Mouse (Mus musculus): ENCODE data around the gene Epn2.

Epn2 gene

GRCm38 (mm10) chr11:61537362-61537761, 42.1 kb downstream of the Epn2 start:
- DNase-seq (ENCODE audit: low spot score) = no peak

- DNase-seq (ENCODE audit: low spot score) = peak; percentile 19
These were observed 42.5 kb downstream of the Epn2 start for GRCm38 (mm10) chr11:61536952-61537351.

- peak; percentile 64 for DNase-seq (ENCODE audit: low spot score)
These were observed 44.0 kb downstream of the Epn2 start for GRCm38 (mm10) chr11:61535530-61535929.

DNA sequence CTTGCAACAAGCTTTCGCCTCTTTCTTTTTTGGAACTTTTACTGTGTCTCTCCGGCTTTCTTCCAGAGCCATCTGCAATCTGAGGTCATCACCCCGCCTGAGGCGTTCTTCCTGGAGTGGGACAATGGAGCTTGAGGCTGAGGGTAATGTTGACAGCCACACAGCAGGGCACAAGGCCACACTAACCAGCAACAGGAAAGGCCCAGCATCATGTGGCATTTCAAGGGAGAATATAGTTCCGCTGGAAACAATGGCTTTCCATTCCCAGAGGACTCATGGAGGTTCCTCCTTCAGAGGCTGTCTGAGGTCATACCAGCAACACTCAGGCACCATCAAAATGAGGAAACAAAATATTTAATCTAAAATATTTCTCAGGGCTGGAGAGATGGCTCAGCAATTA, 45.9 kb downstream of the Epn2 start:
- peak; percentile 82 for DNase-seq (ENCODE audit: low spot score)

GRCm38 (mm10) chr11:61532820-61533219, 46.7 kb downstream of the Epn2 start:
- peak; percentile 41 for DNase-seq (ENCODE audit: low spot score)

DNA sequence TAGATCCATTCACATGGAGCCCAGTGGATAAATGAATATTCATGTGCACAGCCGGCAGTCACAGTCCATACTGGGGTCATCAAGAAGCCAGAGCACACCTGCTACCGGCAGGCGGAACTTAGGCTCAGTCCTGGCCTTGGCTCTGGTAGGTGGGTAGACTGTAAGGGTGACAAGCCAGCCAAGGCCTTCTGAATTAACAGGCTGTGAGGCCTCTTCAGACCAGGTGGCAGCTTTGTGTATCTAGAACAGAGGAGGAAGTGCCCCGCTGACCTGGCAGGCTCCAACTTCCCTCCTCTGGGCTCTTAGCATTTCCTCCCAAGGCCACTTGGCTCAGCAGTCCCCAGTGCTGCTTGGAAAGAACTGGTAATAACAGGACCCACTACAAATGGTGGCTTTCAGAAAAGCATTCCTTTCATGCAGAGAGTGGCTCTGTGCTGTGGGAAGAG, 50.2 kb downstream of the Epn2 start:
- DNase-seq (ENCODE audit: low spot score) = peak; percentile 75

- DNase-seq (ENCODE audit: low spot score) = peak; percentile 19
These were observed 52.6 kb downstream of the Epn2 start for GRCm38 (mm10) chr11:61526872-61527271.

DNA sequence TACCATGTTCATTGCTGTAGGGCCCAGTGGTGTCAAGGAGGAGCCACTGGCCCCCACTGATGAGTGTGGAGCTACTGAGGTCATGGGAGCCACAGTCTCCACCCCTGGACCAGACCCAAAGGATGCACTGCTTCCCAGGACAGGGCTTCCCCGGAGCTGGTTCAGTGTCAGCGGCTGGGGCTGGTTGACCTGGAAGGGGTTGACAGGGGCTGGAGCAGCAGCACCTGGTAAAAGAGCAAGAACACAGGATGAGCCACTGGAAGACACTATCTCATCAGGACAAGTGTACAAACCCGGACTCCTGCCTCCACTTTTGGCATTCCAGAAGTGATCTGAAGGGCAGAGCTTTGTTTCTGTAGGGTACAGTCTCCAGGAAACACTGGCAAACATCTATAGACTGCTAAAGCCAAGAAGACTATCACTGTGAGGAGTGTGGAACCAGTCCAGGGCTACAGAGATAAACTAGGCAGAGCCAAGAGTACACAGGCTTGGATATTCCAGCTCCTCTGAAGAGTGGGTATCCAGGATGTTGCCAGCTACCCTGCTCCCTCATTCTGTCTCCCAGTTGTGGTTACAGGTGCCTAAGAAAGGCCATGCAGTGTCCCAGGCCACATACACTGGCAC, 59.9 kb downstream of the Epn2 start:
- DNase-seq (ENCODE audit: low spot score) = no peak

DNA sequence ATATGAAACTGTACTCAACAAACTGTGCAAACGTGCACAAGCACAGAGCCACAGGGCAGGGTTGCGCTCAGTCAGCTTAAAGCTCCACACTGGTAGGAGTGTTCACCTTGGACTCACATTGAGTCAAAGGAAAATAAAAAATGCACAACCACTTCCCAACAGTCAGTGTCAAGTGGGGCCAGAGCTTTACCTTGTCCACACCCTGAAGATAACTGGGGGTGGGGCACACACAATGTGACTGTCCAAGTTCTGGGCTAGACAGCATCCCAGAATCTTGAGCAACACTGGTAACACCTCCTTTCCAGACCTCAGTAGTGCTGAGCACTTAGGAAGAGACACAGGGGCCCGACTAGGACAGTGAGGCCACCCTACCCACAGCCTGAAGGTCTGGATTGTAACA, 60.6 kb downstream of the Epn2 start:
- DNase-seq (ENCODE audit: low spot score) = no peak

DNA sequence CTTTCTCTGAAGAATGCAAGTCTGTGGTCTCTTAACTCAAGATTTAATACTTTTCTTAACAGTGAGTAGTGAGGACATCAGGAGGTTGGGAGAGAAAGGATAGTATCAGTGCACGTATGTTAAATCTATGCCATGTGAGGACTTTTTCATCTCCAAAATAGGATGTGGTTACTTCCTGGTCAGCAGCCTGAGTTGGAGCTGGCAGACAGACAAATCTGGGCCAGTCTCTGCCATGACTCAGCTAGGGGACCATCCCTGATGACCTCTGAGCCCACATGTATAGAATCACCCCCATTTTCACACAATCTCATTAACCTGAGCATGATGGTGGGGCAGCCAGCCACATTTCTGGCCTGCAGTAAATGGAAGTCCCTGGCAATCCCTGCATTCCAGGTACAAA, 61.5 kb downstream of the Epn2 start:
- DNase-seq (ENCODE audit: low spot score) = no peak

DNA sequence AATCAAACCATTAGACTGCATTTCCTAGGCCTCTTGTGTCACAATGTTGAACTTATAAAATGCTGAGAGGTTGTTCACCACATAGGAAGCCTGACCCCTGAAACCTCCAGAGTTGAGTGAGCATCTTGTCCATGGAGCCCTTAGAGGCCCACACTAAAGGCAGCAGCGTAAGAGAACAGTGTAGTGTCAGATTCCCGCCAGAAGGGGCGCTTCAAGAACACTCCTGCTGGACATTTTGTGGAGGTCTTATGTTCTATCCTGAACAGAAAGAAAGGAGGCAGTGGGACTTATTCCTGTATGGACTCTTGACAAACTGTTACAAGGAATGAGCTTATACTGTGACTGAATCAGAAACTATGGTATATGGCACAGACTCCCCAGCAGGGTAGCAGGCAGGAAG, 64.5 kb downstream of the Epn2 start:
- peak; percentile 58 for DNase-seq (ENCODE audit: low spot score)

GRCm38 (mm10) chr11:61504713-61505257, 74.7 kb downstream of the Epn2 start, which contains the start of gene B9d1:
Gene B9d1, plus strand, starts transcription at chr11:61505144.
- peak; percentile 96 for DNase-seq (ENCODE audit: low spot score)

- no peak for DNase-seq (ENCODE audit: low spot score)
These were observed 75.6 kb downstream of the Epn2 start for GRCm38 (mm10) chr11:61503933-61504332.

DNA sequence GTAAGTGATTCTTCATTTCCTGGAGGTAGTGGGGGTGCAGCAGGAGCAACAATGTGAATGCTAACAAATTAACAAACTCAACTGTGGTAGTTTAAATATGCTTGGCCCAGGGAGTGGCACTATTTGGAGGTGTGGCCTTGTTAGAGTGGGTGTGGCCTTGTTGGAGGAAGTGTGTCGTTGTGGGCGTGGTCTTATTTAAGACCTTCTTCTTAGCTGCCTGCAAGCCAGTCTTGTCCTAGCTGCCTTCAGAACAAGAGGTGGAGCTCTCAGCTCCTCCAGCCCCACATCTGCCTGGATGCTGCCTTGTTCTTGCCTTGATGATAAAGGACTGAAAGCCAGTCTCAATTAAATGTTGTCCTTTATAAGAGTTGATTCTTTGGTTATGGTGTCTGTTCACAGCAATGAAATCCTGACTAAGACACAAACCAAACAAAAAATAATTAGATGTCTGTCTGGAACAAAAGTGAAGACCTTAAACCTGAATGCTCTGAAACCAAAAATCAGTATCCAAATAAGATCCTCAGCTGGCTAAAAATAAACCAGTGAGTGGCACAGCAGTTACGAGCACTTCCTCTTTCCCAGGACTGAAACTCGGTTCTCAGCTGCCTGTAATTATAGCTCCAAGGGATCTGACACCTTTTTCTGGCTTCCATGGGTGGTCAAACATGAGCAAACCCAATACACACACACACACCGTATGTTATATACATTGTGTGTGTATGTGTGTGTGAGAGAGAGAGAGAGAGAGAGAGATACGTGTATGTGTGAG, 80.6 kb downstream of the Epn2 start:
- DNase-seq (ENCODE audit: low spot score) = no peak

DNA sequence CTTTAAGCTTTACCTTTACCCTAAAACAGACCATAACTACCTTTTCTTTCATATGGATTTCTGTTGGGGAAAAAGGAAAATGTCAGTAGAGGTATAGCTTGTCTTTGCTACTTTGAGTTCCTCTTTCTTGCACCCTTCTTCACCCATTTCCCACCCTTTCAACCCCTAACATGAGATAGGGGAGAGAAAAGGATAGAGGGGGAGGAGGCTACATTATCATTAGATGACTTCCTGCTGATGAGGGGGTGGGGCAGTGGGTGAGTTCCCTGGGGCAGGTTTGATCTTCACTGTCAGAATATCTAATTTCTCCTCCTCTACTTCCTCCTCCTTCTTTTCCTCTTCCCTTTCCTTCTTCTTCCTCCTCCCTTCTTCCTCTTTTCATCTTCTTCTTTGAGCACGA, 82.0 kb downstream of the Epn2 start:
- no peak for DNase-seq (ENCODE audit: low spot score)

DNA sequence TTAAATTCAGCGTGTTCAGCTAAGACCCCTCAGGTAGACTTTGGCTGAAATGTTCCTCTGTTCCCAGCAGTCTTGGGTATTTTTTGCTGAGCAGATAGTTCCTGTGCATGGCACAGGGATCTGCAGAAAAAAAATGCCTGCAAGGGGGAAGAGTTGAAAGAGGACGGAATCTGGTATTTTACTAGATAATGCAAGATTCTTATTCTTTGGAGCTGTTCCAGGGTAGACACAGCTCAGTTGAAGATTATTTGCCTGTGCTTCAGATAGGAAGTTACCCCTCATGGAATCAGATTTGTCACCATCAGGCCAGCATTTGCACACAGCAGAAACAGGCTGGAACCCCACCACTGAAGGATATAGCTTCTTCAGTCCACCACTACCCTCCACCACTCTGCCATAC, 84.0 kb downstream of the Epn2 start:
- no peak for DNase-seq (ENCODE audit: low spot score)

DNA sequence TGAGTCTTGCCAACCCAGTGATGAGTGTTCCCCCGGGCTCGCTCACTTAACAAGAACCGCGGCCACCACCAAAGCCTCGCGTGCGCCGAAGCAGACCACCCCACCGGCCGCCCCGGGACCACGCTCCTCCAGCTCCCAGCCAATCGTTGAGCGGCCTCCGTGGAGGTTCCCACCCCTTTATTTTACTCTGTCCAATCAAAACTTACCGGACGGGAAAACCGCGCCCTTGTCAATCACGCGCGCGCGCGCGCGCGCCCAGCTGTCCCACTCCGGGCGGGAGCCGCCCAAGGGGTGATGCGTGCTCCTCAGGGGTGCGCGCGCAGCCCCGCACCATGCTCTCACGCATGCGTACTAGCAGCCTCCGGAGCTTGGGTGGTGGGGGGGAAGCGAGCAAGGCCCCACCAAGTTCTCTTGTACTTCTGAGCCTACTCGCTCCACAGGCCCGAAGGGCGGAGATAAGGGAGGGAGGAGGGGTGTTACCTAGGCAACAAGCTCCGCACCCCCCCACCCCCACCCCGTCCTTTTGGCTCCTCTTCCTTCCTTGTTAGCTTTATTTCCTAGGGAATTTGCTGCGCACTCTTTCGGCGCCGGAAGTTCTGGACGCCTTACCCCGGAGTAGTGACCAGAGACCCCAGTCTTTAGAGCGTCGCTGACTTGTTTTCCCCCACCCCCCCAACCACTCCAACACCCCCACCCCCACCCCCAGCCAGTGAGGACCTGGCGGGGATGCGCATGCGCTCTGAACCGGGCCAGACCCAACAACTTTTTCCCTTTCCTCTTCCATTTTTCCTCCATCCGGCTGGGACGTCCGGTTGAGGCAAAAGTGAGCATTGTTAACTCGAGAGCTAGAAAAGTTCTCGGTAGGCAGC, 85.1 kb downstream of the Epn2 start, which contains the start of gene Mapk7:
Mapk7 (minus strand) TSS at position 278 of the 869 bp plus-strand sequence.
- DNase-seq (ENCODE audit: low spot score) = peak; percentile 96

DNA sequence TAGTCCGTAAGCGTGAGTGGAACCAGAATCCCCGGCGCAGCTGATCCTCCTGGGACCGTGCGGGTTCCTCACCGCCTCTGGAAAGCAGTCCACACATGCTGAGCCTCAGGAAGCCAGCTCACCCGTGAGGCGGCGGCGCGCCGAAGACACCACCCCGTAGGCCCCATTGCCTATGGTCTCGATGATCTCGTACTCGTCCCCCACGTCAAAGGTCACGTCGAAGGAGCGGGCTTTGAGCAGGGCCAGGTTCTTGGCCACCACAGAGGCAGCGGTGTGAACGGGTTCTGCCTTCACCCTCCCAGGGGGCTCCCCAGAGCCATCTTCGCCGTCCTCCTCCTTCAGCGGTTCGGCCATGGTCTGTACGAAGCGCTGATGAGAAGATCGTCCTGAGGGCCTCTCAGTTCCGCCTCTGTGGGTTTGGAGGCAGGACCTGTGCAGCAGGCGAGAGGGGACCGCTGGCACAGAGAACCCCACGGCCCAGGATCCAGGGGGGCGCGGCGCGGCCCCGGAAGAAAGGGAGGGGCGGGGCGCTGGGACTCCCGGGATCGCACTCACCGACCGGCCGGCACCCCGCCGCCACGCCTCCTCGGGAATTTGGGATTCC, 85.9 kb downstream of the Epn2 start:
- no peak for DNase-seq (ENCODE audit: low spot score)

- no peak for DNase-seq (ENCODE audit: low spot score)
These were observed 86.6 kb downstream of the Epn2 start for GRCm38 (mm10) chr11:61492749-61493401.

DNA sequence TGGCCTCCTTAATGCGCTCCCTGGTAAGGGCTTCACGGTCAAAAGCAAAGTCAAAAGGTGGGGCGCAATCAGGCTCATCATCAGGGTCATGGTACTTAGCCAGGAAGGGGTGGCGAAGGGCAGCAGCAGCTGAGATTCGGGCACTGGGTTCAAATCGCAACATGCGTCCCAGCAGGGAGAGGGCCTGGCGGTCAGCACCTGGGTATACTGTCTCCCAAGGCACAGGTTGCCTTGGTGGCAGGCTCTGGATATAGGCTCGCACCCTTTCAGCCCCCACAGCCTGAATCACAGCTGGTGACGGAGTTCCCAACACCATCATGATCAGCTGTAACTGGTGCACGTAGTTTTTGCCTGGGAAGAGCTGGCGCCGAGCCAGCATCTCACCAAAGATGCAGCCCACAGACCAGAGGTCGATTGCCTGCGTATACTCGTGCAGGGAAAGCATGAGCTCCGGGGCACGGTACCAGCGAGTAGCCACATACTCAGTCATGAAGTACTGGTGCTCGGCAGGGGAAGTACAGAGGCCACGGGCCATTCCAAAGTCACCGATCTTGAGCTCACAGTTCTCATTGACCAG, 88.5 kb downstream of the Epn2 start:
- no peak for DNase-seq (ENCODE audit: low spot score)

GRCm38 (mm10) chr11:61489874-61490273, 89.6 kb downstream of the Epn2 start:
- DNase-seq (ENCODE audit: low spot score) = no peak
